Mouse (Mus musculus): Measurements from ENCODE around the gene Usp42. TPM values are rescaled to one million over a fixed set of nuclear protein-coding genes. Genes with fewer than 3 reads are reported as not detected.

The Usp42 gene
- polyA plus RNA-seq, 1 experiment, result 5.6 TPM

DNA sequence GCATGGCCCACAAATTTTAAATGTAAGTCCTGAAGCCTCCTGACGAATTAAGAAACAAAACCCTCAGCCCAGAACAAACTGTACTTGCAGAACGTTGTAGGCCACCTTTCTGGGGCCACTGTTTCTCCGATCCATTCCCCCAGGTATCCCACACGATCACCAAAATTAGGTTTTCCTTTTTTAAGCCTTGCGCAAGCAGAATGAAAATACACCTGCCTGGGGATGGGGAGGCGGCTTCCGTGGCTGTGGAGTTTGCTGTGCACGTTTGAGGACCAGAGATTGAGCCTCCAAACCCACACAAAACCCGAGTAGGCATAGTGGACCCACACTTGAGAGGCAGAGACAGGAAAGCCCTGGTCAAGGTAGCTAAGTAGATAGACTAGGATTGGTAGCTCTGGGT, 41.7 kb downstream of the Usp42 start:
- DNase-seq (ENCODE audit: low read depth), result no peak

DNA sequence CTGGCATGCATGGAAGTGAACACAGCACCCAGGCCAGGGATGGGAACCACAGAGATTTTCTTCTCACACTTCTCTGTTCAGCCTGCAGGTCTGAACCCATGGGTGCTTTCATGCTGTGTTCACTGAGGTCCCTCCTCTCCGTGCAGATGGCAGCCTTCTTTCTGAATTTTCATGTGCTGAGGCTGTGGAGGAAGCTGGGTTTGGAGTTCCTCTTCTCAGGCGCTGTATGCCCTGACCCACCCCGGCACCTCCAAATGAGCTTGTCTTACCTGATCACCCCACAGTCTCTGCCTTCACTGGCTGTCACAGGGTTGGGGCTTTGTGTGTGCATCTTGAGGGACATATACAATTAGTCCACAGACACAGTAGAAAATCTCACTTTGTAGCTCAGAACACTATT, 44.5 kb downstream of the Usp42 start:
- no peak for DNase-seq (ENCODE audit: low read depth)

GRCm38 (mm10) chr5:143686456-143686855, 45.6 kb downstream of the Usp42 start:
- peak; percentile 46 for DNase-seq (ENCODE audit: low read depth)

- peak; percentile 46 for DNase-seq (ENCODE audit: low read depth)
Observed at GRCm38 (mm10) chr5:143684911-143685390, 47.1 kb downstream of the Usp42 start.

DNA sequence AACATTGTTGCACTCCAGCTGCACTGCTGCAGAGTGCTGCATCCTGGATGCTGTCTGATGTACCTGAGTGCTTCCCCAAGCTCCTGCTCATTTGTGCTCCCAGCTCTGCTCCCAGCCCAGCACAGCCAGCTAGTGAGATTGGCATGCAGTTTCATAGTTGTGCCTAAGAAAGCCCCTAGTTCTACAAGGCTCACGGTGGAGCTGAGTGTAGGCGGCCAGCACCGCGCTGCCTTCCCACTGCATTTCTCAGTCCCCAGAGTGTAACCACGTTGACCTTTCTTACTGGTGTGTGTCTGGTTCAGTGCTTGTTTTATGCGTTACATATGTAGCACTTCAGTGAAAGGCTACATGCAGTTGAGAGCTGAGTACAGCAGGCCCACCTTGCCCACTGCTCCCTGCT, 48.4 kb downstream of the Usp42 start:
- no peak for DNase-seq (ENCODE audit: low read depth)

DNA sequence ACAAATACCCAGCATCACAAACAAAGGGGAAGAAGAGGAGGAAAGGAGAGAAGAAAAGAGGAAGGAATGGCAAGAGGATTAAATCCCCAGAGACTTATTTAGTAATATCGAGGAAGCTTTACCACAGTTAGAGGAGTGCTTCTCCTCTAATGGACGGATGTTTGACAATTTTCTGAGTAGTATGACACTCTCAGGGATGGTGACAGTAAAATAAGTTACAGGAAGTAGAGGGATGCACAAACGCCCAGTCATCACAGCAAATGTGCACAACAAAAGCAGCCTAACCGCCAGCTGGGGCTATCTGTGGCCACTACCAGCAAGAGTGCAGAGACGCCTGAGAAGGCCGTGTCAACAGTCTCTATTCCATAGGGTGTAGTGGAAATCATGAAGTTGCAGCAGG, 52.4 kb downstream of the Usp42 start:
- no peak for DNase-seq (ENCODE audit: low read depth)

DNA sequence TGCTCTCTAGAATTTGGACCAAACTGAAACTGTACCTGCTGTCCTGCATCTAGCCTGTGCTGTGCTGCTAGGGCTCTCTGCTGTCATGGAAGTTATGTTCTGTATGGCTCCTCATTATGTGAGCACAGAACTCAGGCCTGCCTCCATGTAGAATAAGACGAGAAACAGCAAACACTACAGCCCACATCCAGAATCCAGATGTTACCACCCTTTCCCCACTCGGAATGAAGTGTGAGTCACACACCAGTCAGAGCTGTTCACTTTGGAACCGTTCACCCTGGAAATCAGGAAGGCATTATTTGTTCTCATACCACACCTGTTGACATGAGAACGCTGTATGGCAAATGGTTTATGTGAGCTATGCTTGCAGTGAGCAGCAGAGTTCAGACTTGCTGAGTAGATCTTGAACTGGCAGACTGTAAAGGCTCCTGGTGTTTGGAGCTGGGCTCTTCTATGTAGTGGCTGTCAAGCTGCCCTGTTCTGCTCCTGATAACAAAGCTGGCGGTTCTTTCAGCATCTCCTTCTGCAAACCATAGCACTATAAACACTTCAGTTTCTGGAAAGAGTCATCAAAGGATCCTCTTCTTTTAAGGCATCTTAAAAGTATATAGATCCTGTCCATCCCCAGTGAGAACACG, 53.3 kb downstream of the Usp42 start:
- no peak for DNase-seq (ENCODE audit: low read depth)

DNA sequence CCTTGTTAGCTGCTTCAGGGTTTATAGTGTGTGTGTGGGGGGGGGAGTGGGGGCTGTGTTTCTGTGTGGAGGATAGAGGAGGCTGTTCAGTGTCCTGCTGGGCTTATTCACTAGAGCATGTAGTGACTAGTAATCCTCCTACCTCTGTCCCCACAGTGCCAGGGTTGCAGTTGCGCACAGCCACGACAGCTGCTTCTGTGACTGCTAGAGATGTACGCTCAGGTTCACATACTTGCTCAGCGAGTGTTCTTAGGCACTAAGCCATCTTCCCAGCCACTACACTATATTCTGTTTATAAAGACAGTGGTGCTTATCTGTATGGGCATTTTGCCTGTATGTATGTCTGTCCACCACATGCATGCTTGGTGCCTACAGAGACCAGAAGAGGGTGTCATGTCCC, 54.7 kb downstream of the Usp42 start:
- no peak for DNase-seq (ENCODE audit: low read depth)

- DNase-seq (ENCODE audit: low read depth), result no peak
Observed at GRCm38 (mm10) chr5:143676218-143676985, 55.7 kb downstream of the Usp42 start.

GRCm38 (mm10) chr5:143674576-143674975, 57.5 kb downstream of the Usp42 start:
- DNase-seq (ENCODE audit: low read depth), result no peak

DNA sequence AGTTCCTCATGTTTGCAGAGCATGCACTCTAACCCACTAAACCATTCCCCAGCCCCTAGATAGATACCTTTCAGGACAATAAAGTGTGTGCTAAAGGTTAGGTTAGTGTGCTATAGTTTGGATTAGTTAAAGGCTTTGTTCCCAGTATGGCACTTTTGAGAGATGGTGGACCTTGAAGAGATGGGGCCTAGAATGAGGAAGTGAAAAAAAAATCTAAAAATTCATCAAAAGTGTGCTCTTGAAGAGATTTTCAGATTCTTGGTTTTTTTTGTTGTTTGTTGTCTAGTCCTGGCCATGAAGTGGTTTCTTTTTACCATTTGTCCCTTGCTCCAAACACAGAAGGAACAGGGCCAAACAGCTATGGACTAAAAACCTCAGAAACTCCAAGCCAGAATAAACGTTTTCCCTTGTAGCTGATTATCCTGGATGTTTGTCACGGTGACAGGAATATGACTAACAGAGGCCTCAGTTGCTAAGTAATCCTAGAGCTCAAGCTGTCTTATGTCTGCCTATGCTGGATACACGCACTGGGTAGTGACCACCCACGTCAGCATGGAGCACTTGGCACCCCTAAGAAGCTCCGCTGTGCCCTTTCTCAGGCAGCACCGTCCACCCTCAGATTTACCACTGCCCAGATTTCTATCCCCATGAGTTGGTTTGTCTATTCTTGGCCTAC, 61.2 kb downstream of the Usp42 start:
- no peak for DNase-seq (ENCODE audit: low read depth)

GRCm38 (mm10) chr5:143669839-143670238, 62.2 kb downstream of the Usp42 start:
- DNase-seq (ENCODE audit: low read depth), result no peak

DNA sequence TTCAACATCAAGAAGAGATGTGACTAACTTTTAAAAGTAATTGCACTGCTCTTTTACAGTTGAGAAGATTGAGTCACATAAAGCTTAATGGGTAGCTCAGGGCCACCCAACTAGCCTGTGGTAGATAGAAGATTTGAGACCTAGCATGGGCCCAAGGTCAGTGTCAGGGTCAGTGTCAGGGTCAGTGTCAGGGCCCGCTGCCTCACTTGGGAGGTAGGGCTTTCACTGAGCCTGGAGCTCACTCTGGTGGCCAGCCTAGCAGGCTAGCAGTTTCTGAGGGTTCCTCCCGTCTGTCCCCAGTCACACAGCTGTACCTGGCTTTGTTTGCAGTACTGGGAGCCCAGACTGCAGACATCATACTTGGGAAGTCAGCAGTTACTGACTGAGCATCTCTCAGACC, 62.7 kb downstream of the Usp42 start:
- no peak for DNase-seq (ENCODE audit: low read depth)

- no peak for DNase-seq (ENCODE audit: low read depth)
Observed at GRCm38 (mm10) chr5:143668884-143669283, 63.2 kb downstream of the Usp42 start.

DNA sequence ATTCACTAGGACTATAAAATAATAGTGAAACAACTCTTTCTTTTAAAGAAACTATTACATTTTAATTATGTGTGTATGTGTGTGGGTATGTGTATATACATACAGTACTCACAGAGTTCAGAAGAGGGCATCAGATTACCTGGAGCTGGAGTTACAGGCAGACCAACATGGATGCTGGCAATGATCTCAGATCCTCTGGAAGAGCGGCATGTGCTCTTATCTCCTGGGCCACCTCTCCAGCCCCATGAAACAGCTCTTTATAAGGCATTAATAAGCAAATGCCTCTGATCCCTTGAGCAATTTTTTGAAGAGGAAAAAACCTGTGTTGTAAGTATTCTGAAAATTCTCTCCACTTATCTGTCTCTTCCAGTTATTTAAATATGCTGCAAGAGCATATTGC, 66.1 kb downstream of the Usp42 start:
- no peak for DNase-seq (ENCODE audit: low read depth)

DNA sequence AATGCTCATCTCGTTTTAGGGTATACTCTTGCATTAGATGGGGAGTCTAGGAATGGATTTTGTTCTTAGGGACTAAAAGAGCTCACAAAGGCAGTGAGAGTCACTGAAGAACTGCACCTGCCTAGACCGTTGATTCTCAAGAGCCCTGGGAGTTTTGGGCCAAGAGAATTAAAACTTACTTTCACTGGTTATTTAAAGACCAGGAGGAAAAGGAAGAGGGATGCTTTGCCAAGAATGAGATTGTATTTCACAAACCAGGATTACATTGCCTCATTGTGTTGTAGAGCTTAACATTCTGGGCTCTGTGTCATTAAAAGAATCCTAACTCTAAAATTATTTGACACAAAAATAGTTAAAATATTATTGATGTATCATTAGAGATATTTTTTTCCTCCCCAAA, 66.5 kb downstream of the Usp42 start:
- peak; percentile 36 for DNase-seq (ENCODE audit: low read depth)

GRCm38 (mm10) chr5:143663074-143663687, 68.9 kb downstream of the Usp42 start:
- no peak for DNase-seq (ENCODE audit: low read depth)

Other genes with a start within 250 kb of the Usp42 start
- gene Rac1, start 204.2 kb downstream of the Usp42 start, polyA plus RNA-seq (2012; rRNA removed), result 340 and 347 TPM in 2 replicates
- 33.5 and 37.2 TPM in 2 replicates for gene Cyth3, start 109.8 kb downstream of the Usp42 start, polyA plus RNA-seq (2012; rRNA removed)
- gene Eif2ak1, start 85.5 kb upstream of the Usp42 start, polyA plus RNA-seq (2012; rRNA removed), result 15.4 and 16.7 TPM in 2 replicates
- 0.89 and 1.3 TPM in 2 replicates for gene Ankrd61, start 165.4 kb upstream of the Usp42 start, polyA plus RNA-seq (2012; rRNA removed)
- gene Aimp2, start 177.6 kb upstream of the Usp42 start, polyA plus RNA-seq (2012; rRNA removed), result 38.5 and 41.5 TPM in 2 replicates
- 3.6 and 4.0 TPM in 2 replicates for gene Pms2, start 177.7 kb upstream of the Usp42 start, polyA plus RNA-seq (2012; rRNA removed)
- gene Gm42421, start 195.9 kb upstream of the Usp42 start, polyA plus RNA-seq (2012; rRNA removed), result 0.24 TPM in 1 of 2 replicates, not detected in the other
- 2.0 and 2.8 TPM in 2 replicates for gene Rsph10b, start 200.8 kb upstream of the Usp42 start, polyA plus RNA-seq (2012; rRNA removed)